Mouse (Mus musculus) E14TG2a.4 (cell line): ENCODE results near the gene Gm49711.

Source experiments
- CTCF ChIP-seq: conservative IDR thresholded peaks from 2 replicates; pipeline ENCODE4 v1.5.1; 2014; ENCODE audit warnings: low read length
- NANOG ChIP-seq: IDR thresholded peaks from 2 replicates; pipeline ENCODE4 v1.6.1; 2014; ENCODE audit warnings: borderline replicate concordance, low read length, mixed read lengths
- POU5F1 ChIP-seq: IDR thresholded peaks from 2 replicates; pipeline ENCODE4 v1.6.1; 2014; ENCODE audit warnings: low read length, borderline replicate concordance

- TF ChIP-seq CTCF (no peak), NANOG (no peak), POU5F1 (no peak)
These were observed 44.0 kb downstream of the Gm49711 start for GRCm38 (mm10) chr16:92102115-92102514.
